Mouse (Mus musculus) liver, embryonic 14.5 days (tissue): Measurements from ENCODE around the gene Zbp1.

ENCODE experiments used
- CTCF ChIP-seq: IDR thresholded peaks from 2 replicates; pipeline ENCODE4 v1.5.1; 2016; ENCODE audit warnings: antibody characterized with exemption, low read depth, control low read depth
- EP300 ChIP-seq: IDR thresholded peaks from 2 replicates; pipeline ENCODE4 v1.6.1; 2016; ENCODE audit warnings: antibody characterized with exemption, low read depth

DNA sequence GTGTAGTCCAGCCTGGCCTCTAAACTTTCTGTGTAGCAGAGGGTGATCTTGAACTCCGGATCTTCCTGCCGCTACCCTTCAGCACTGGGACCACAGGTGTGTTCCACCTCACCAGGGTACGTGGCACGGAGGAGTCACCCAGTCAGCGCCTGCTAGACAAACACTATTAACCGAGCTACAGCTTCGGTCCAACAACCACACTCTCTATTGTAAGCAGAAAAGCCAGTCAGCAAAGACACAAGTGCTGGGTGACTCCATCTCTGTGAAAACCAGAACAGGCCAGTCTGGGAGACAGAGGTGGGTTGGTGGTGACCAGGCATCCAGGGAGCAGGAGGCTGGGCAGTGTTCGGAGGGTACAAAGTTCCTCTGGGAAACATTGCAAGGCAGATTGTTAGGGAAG is 55.3 kb downstream of the Zbp1 start:
- TF ChIP-seq CTCF: no peak
- no peak for TF ChIP-seq EP300
